Mouse (Mus musculus): ENCODE measurements around the gene Hist1h4b.

GRCm38 (mm10) chr13:23779025-23779424 lies 22.2 kb downstream of the Hist1h4b start:
- no peak for TF ChIP-seq CTCF (IDR thresholded peaks at IDR 0.05; ENCODE audit: control insufficient read depth, insufficient read depth, insufficient read length)
- TF ChIP-seq MYOG (IDR thresholded peaks at IDR 0.05; ENCODE audit: control insufficient read depth, extremely low read depth, insufficient read length) = no peak
- TF ChIP-seq MAX (IDR thresholded peaks at IDR 0.05) = no peak

Measured in C2C12 (cell line).